Mouse (Mus musculus) Patski (cell line): ENCODE measurements at regions not wholly inside any gene's neighbourhood (a gene's known extent, or its start where the extent isn't known, plus 50 kb on each side); places are given as distances from the start of the nearest gene placed in this dataset.

Source experiments
- ATAC-seq: fragments of 100-300 bp; one replicate; pipeline ENCODE4 v1.8.0; 2021
- CTCF ChIA-PET: fragments of 350-600 bp; sonication (Branson Sonifier 250); formaldehyde crosslinking; loops from one replicate; lab custom pipeline; 2022; ENCODE audit warnings: inconsistent platforms; lab: Charles Lee
- POLR2A ChIA-PET: fragments of 350-600 bp; sonication (Branson Sonifier 250); formaldehyde crosslinking; loops from one replicate; lab custom pipeline; 2022; ENCODE audit warnings: antibody characterized with exemption, inconsistent platforms; lab: Charles Lee
- DNase-seq: peaks from one replicate; pipeline ENCODE4 v3.0.0-alpha.2; 2011; ENCODE audit warnings: low read depth, low spot score
- H3K27me3 ChIP-seq: fragments of 371-371 bp; one replicate; pipeline ENCODE4 v1.5.1; 2021
- CTCF ChIP-seq: fragments of 100-300 bp; IDR thresholded peaks from one replicate; pipeline ENCODE4 v1.5.1; 2021
- in situ Hi-C: fragments of 300-500 bp; cut with MboI; formaldehyde crosslinking; loops from 3 replicates; pipeline ENCODE4 v1.11.1; 2018; ENCODE audit warnings: low pct_unique_long_range_greater_than_20kb, mixed read lengths

- no peak for ATAC-seq
- ChIA-PET CTCF (no interaction called here), POLR2A (no interaction called here)
- no peaks in the 10 kb centered on the region for H3K27me3 ChIP-seq
- TF ChIP-seq CTCF = no peak
- in situ Hi-C loops = no loop called here
- no peak for DNase-seq
These were observed 121.8 kb upstream of the Cdkn3 start for GRCm38 (mm10) chr14:46638516-46638915.

DNA sequence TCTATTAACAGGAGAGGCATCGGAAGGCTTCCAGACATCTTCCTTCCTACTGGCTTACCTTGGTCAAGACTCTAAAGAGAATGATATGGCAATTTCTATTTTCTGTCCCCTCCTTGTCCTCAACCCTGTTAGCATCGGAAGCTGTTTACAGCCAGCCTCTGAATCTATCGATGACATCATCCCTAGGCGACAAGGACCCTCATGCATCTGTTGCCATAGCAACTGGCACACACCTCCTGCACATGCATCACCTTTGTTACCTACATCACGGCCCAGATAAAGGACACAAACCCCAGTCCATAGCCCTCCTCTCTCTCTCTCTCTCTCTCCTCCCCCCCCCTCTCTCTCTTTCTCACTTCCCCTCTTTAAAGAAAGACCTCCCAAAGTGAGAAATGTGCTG lies 123.1 kb upstream of the Cdkn3 start:
- in situ Hi-C loops = no loop called here
- ChIA-PET POLR2A (no interaction called here), CTCF (no interaction called here)
- H3K27me3 ChIP-seq = no peaks in the 10 kb centered on the region
- DNase-seq (no peak), ATAC-seq (no peak)
- no peak for TF ChIP-seq CTCF

DNA sequence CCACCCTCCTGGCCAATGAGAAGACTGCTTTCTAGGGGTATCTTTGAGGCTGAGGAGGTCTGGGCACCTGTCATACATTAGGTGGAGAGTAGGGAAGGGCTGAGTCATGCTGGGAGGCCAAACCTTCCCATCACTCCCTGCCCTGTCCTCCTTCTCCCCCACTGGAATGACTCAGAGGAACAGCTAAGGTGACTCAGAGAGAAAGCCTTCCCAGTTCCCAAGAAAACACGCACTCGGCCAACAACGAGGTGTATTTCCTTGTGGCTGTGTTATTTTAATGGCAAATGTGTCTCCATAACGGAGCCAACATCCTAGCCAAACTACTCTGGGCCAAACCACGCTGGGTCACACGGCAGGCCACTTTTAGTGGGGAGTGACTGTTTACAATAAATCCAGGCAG lies 124.0 kb upstream of the Cdkn3 start:
- ChIA-PET POLR2A (no interaction called here), CTCF (no interaction called here)
- in situ Hi-C loops = no loop called here
- no peaks in the 10 kb centered on the region for H3K27me3 ChIP-seq
- TF ChIP-seq CTCF = no peak
- DNase-seq (peak; percentile 81), ATAC-seq (peak; percentile 84)

DNA sequence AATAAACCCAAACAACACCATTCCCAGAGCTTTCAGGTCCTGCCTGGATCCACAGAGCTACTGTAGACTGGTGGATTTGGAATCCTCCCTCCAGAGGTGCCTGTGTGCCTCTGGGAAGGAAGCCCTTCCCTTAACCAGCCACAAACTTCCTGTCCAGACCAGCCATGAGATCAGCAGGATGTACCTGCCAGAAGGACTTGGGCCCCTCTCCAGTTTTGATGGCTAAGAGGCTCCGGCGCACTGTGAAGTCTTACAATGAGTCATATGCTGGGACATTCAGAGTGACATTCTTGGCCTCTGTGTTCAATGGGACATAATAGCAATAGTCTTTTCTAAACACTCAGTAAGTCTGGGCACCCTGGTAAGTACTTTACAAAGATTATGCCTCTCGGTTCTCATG lies 125.0 kb upstream of the Cdkn3 start:
- H3K27me3 ChIP-seq = no peaks in the 10 kb centered on the region
- POLR2A ChIA-PET = interaction anchor here (0.9 kb wide), 1 partner anchor 11 kb away, joined by 3 read pairs; no protein-coding TSS in a partner anchor
- in situ Hi-C loops = no loop called here
- TF ChIP-seq CTCF = no peak
- peak; percentile 39 for DNase-seq
- CTCF ChIA-PET = interaction anchor here (1.4 kb wide), 1 partner anchor 67 kb away, joined by 3 read pairs; no protein-coding TSS in a partner anchor
- ATAC-seq = peak; percentile 29

- ATAC-seq (peak; percentile 81), DNase-seq (peak; percentile 89)
- H3K27me3 ChIP-seq = no peaks in the 10 kb centered on the region
- ChIA-PET POLR2A (interaction anchor here (0.9 to 1.2 kb wide), 2 partner anchors 10 to 40 kb away, joined by 3 read pairs; no protein-coding TSS in a partner anchor), CTCF (interaction anchor here (1.3 to 1.4 kb wide), 2 partner anchors 40 to 67 kb away, joined by 3 to 4 read pairs; no protein-coding TSS in a partner anchor)
- no peak for TF ChIP-seq CTCF
- in situ Hi-C loops = no loop called here
These were observed 125.6 kb upstream of the Cdkn3 start for GRCm38 (mm10) chr14:46634656-46635244.

DNA sequence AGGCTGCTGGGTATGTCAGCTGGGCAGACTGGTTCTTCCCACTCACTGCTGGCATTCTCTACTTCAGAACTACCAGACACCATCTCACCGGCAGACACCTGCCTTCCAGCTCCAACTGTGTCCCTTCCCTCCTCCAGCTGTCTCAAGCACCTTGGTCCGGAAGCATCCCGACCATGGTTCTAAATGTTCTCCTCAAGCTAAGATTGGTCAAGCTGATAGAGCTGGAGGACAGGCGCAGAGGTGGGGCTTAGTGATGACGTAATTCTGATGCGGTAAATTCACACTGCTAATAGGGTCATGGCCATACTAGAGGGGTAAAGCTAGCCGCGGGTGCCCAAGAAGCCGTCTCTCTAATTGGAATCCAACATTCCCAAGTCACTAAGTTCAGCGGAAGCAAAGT lies 126.1 kb upstream of the Cdkn3 start:
- no peak for DNase-seq
- no peak for TF ChIP-seq CTCF
- in situ Hi-C loops = no loop called here
- ChIA-PET CTCF (interaction anchor here (1.3 to 1.4 kb wide), 2 partner anchors 40 to 68 kb away, joined by 3 to 4 read pairs; no protein-coding TSS in a partner anchor), POLR2A (interaction anchor here (0.6 to 1.2 kb wide), 2 partner anchors 40 to 87 kb away, joined by 3 read pairs; no protein-coding TSS in a partner anchor)
- H3K27me3 ChIP-seq = no peaks in the 10 kb centered on the region
- ATAC-seq = no peak

- DNase-seq (no peak), ATAC-seq (no peak)
- ChIA-PET CTCF (interaction anchor here (0.9 to 1.4 kb wide), 2 partner anchors 14 to 24 kb away, joined by 4 to 5 read pairs; no protein-coding TSS in a partner anchor), POLR2A (interaction anchor here (0.7 kb wide), 1 partner anchor 911 kb away, joined by 3 read pairs; no protein-coding TSS in a partner anchor)
- in situ Hi-C loops = no loop called here
- H3K27me3 ChIP-seq = no peaks in the 10 kb centered on the region
- TF ChIP-seq CTCF = no peak
These were observed 132.7 kb upstream of the Cdkn3 start for GRCm38 (mm10) chr14:46627690-46628089.

DNA sequence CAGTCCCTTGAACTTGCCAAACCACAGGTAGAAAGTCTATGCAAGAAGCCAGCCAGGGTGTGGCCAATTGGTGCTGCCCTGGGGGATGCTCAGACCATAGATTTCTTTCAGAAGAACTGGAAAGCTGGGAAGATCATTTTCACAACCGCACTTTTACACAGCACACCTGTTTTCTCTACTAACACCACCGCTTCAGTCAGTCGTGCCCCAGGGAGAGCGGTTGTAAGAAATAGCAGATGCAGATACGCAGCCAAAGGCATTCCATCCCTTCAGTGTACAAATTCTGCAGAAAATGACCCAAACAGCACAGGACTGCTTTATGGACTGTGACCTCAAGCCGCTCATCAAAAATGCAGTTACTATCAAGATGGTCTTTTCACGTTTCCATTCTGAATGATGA lies 134.6 kb upstream of the Cdkn3 start:
- ATAC-seq (no peak), DNase-seq (no peak)
- ChIA-PET POLR2A (no interaction called here), CTCF (no interaction called here)
- no peaks in the 10 kb centered on the region for H3K27me3 ChIP-seq
- no peak for TF ChIP-seq CTCF
- in situ Hi-C loops = no loop called here

DNA sequence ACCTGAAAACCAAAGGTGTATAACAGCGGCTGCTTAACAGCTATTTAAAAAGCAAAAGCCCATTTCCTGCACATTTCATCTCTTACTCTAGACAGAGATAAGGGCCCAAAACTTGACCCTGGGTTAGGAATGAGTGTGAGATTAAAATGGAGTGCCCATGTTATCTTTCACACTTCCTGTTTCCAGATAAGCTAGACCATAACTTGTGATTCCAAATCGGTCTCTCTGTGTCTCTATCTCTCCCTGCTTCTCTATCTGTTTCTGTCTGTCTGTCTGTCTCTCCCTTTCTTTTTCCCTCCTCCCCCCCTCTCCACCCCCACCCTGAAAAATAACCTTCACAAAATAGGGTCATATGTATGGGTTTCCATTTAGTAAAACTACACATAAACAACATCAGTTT lies 136.7 kb upstream of the Cdkn3 start:
- H3K27me3 ChIP-seq = no peaks in the 10 kb centered on the region
- no peak for DNase-seq
- ChIA-PET CTCF (no interaction called here), POLR2A (interaction anchor here (1.1 kb wide), 1 partner anchor 11 kb away, joined by 3 read pairs; no protein-coding TSS in a partner anchor)
- no peak for TF ChIP-seq CTCF
- ATAC-seq = no peak
- in situ Hi-C loops = no loop called here

DNA sequence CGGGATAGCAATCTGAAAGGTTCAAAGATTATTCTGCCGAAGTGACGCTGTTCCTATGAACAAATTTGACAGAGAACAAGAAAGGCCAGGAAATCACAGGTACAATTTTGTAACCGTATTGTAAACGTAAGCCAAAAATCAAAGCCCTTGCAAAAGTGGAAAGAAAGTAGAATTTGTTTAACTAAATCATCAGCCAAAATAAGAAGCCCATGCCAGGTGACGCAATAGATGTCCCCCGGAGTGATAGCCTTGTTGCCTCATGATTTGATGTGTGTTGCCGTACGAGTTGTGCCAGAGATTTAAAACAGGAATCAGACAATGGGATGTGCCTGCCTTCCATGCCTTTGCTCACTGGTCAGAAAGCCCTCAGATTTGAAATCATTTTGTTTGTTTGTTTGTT lies 144.3 kb upstream of the Cdkn3 start:
- ATAC-seq = no peak

DNA sequence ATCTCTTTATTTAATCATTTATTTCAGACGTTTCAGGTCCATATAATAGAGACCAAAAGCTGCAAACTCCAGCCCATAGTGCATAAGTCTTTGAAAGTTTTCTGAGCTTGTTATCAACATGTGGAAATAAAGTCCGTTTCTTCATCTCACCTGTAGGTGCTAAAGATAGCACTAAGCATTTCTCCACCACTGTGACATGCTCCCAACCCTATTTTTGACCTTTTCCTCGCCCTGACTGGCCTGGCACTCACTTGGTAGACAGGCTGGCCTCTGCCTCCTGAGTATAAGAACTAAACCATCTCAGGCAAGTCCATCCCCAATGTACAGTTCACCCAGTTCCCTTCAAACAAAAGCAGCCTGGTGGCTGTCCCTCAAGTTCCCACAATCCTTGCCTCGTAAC lies 145.4 kb upstream of the Cdkn3 start:
- CTCF ChIA-PET = no interaction called here
- no peak for TF ChIP-seq CTCF
- H3K27me3 ChIP-seq = no peaks in the 10 kb centered on the region
- POLR2A ChIA-PET = no interaction called here
- no peak for ATAC-seq
- in situ Hi-C loops = no loop called here
- DNase-seq = no peak

More for the DNA sequence above, 144.3 kb upstream of the Cdkn3 start:
- ChIA-PET POLR2A (no interaction called here), CTCF (no interaction called here)
- TF ChIP-seq CTCF = no peak
- H3K27me3 ChIP-seq = no peaks in the 10 kb centered on the region
- in situ Hi-C loops = no loop called here
- DNase-seq = no peak
